Mouse (Mus musculus): Measurements from ENCODE around the gene Ttc23. TPM values are rescaled to one million over a fixed set of nuclear protein-coding genes. Genes with fewer than 3 reads are reported as not detected.

Ttc23 gene
- total RNA-seq, 2 experiments from 2014 or later, result 6.2 to 9.0 TPM

GRCm38 (mm10) chr7:67699301-67699700, 52.1 kb downstream of the Ttc23 start:
- no peak for DNase-seq

GRCm38 (mm10) chr7:67700846-67701245, 53.6 kb downstream of the Ttc23 start:
- no peak for DNase-seq

DNA sequence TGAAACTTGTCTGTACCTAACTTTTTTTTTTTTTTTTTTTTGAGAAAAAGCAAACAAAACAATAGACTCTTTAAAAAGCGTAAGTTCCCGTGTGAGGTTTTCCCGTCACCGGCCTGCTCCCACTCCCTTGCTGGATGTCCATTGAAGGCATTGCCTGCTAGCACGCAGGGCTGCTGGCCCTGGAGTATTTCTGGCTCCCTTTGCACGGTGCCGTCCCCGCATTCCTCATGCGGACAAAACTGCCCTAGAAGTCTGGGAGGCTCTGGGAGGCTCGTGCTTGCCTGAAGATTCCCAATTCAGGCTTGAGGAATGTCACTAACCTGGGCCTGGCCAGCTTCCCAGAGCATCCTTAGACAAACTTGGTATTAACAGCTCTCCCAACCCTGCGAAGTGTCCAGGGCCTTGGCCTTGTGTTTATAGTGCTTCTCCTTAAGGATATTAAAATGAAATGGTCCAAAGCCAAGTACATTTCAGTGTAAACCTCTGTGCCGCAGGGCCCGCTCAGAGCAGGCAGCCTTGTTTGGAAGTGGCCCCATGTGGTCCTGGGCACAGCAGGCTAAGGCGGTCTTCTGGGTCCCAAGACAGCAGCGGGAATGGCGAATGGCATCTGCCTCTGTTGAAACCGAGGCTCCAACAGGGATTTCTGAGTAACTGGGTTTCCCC, 54.2 kb downstream of the Ttc23 start:
- no peak for DNase-seq

GRCm38 (mm10) chr7:67708160-67708559, 61.0 kb downstream of the Ttc23 start:
- no peak for DNase-seq

DNA sequence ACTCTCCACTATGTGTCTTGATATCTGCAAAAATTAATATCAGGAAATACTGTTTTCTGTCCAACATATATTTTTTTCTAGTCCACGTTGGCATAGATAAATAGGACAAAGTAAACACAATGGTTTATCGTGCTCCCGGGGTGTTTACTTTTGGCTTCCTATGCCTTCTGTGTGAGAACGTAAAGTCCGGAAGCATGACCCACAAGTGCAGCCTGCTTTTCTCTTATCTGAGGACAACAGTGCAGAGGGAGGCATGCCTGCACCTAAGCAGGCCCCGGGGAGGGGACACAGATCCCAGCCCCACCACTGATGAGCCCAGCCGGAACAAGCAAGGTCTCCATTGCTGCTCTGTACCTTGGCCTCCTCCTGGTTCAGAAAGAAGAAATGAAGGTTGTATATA, 63.0 kb downstream of the Ttc23 start:
- DNase-seq, result no peak

- DNase-seq, result peak; percentile 59 to 60
Observed at GRCm38 (mm10) chr7:67713820-67714510, 66.8 kb downstream of the Ttc23 start.

DNA sequence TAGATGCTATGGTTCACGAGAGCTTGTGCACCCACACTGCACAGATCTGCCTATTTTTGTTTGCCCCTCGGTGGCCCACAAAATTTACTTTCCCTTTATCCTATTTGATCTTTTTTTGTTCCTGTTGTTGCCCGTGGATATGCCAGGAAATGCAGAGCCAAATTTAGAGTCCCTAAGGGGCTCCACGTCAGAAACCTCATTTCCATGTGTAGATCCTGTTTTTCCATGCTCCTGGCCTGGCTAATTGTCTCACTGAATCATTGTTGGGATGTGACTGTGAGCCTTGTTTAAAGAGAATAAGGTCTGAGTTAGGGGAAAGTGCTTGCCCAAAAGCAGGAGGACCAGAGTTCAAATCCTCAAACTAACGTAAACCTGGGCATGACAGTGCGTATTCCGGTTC, 68.0 kb downstream of the Ttc23 start:
- DNase-seq, result no peak

DNA sequence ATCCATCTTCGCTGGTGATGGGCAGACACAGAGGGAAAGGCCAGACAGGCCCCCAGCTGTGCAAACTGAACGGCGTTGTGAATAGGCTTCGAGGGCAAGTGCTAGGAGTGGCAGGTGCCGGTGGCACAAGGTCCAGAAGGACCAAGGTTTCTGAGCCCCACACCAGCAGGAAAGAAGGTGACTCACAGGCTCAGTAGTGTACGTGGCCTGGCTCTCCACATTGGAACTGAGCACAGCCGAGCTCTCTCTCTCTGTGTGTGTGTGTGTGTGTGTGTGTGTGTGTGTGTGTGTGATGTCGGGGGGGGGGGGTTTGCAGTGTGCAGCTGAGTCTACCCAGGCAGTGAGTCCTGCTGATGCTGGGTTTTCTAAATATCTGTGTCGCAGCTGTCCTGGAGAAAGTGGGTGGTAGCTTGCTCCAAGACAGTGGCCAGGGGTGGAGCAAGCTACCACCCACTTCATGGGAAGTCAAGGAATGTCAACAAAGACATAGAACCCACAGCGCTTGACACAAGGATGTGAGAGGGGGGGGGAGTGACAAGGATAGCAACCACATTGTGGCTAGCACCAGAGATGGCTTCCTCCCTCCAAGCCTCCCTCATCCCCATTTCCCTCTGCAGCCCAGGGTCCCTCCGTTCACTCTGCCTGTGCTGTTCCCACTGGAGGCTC, 69.1 kb downstream of the Ttc23 start:
- DNase-seq, result no peak

GRCm38 (mm10) chr7:67716925-67717324, 69.7 kb downstream of the Ttc23 start:
- DNase-seq, result no peak

DNA sequence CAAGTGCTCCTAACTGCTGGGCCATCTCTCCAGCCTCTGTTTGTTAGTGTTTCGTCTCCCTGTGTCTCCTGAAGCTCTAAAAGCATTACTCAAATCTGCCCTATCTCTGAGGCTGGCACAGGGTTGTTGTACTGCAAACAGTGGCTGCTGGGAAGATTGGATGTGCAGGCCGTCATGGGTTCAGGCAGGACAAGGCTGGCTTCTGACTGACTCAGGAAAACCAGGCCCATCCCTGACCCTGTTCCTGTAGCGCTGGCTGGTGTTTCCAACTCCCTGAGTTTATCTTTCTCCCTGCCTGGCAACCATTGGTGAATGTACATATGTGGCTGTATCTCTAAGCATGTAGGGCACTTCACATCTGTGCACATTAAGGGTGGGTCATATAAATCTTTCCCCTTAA, 70.3 kb downstream of the Ttc23 start:
- no peak for DNase-seq

DNA sequence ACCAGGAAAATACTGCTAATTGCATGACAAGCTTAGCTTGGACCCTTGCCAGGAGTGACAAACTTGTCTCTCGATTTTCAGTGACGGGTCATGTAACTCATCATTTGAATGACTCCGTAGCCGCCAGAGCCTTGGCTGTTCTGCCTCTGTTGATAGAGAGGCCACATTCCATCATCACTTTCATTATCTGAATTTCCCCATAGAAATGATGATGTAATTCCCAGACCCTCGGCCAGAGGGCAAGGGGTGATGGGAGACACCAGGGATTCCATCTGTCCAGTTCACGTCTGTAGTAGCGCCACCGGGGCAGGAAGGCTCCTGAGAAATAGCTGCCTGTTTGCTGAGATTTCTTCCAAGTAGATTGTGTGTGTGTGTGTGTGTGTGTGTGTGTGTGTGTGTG, 71.6 kb downstream of the Ttc23 start:
- DNase-seq, result no peak

DNA sequence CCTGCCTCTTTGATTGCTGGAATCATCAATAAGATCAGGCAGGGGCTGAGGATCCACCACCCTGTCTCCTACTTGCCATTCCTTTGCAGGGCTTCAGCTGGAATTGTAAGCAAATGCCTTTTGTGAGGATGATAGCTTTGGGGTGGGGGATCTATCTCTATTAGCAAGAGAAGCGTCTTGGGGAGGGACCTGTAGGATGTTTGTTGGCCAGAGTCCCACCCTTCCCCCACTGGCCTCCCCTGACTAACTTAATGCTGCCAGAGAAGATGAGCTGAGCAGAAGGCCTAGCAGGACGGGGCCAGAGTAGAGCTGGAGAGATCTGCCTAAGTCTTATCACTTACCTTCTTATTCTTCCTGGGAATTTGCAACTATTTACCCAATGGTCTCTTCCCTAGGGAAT, 75.0 kb downstream of the Ttc23 start:
- DNase-seq, result no peak

GRCm38 (mm10) chr7:67724536-67724935, 77.3 kb downstream of the Ttc23 start:
- no peak for DNase-seq

DNA sequence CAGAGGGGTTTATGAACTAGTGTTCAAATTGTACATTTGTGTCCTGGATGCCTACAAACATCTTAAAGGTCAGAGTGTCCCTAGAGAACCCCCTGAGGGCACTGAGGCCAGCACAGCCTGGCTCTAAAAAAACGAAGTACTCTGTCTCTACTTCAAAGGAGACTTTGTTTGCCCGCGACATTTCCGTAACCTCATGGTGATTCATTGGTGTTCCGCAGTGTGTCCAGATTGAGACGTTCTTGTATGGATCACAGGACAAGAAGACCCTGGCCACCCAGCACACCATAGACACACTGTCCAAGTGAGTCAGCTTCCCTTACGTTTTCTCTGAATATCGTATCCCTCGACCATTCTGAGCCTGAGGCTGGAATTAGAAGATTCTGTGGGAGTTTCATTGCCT, 77.8 kb downstream of the Ttc23 start:
- DNase-seq, result no peak

DNA sequence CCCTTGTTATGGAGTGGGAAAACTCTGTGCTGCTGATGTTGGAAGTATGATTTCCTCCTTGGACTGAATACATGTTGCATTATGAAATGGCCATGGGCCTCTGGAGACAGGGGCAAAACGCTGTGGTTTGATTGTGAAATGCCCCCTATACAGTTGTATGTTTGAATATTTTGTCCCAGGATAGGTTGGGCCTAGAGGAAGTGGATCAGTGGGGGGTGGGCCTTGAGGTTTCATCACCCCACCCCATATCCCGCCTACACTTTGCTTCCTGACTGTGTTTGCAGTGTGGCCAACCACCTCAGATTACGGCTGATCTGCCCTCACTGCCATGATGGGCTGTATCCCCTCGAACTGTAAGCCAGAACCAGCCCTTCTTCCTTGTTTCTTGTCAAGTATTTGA, 81.0 kb downstream of the Ttc23 start:
- DNase-seq, result no peak

- no peak for DNase-seq
Observed at GRCm38 (mm10) chr7:67728809-67729208, 81.6 kb downstream of the Ttc23 start.

DNA sequence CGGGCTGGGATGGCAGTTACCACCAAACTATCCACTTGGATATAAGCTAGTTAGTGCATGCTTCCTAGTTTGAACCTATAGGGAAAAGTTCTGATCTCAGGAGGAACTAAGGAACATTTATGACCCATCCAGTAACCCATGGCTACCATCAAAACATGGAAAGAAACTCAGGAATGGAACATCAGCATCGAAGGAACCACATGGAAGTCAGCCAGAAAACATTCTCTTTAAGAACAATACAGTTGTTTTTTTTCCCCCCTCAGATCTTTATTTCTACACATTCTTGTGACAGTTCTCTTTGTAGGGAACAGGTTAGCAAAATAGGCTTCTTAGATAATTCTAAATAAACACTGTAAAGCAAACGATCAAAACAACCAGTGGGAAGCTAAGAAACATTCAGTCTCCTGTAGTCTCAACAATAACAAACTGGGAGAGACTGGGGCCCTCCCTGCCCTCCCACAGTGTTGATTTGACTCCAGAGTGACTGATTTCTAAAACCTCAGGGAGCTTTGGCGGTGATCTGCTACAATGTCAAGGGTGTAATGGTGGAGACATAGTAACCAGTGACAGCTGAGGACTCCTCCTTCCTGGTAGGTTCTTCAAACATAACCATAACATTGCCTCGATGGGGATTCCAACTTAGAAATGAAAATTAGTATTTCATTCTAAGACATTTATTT, 83.4 kb downstream of the Ttc23 start:
- no peak for DNase-seq

GRCm38 (mm10) chr7:67732276-67732675, 85.1 kb downstream of the Ttc23 start:
- no peak for DNase-seq

GRCm38 (mm10) chr7:67740382-67740781, 93.2 kb downstream of the Ttc23 start:
- no peak for DNase-seq

DNA sequence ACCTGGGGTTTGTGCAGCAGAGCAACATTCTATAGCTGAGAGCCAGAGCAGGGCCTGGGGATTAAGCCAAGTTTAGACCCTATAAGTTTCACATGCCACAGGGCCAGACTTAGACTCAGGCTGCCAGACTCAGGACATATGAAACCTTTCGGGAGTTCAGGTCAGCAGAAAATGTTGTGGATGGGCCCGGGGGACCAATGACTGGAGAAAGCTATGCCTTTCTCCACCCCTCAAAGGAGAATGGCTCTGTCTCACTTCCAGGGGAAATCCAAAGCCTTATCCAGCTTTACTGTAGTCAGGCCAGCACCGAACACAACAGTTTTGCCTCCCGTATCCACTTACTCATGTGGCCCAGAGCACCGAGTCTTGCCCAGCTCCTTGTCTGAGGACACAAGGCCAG, 93.6 kb downstream of the Ttc23 start:
- no peak for DNase-seq

DNA sequence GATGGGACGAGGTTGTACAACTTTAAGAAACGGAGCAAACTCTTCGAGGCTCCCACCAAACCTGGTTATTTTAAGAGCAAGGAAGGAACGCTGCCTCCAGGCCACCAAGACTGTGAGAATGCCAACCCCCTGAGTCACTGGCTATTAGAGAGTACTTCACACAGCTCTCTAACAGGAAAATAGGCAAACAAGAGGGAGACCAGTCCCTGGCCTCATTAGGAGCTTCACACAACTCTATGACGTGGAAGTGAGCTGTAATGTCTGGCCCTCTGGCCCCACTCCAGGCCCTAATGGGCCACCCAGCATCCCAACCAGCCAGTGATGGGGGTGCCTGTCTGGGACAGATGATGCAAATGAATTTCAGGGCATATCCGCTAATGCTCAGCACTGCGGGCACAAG, 94.5 kb downstream of the Ttc23 start:
- no peak for DNase-seq

DNA sequence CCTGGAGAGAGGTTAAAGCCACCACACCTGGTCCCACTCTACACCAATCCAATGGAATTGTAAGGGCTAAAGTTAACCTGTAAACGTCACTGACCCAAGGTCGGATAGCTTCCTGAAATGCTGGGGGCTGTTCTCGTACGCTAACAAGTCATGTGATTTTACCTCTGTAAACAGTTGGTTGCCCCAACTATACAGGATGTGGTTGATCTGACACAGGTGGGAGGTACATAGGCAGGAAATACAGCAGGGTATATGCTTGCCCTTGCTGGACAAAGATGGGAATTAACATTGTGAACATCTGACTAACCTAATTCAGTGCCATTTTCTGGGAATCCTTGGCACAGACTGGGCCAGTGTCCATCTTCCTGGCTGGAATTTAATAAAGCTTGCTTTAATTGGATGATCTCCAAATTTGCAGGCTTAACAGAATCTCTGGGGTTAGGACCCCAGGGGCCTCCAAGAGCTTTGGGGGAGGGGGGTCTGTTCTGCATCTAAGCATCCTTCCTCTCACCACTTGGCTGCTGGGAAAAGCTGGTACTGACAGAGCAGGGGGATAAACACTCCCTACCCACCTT, 100.6 kb downstream of the Ttc23 start:
- DNase-seq, result no peak
